Mouse (Mus musculus) embryonic fibroblast, embryonic 13.5 days (primary cell): ENCODE data around the gene 1810030O07Rik. TPM values are rescaled to one million over a fixed set of nuclear protein-coding genes. Genes with fewer than 3 reads are reported as not detected.
A peak's percentile ranks its signal among the peaks of the same experiment; 100 is the strongest.

Experiments
- H3K27ac ChIP-seq: 2 replicates; pipeline ENCODE4 v1.5.1; 2012; ENCODE audit warnings: low read length, control low read depth, inconsistent platforms; ENCODE audit not compliant: insufficient read depth
- H3K4me1 ChIP-seq: 2 replicates; pipeline ENCODE4 v1.6.1; 2011; ENCODE audit warnings: low read length; ENCODE audit not compliant: control insufficient read depth, insufficient read depth
- H3K4me3 ChIP-seq: 2 replicates; pipeline ENCODE4 v1.5.1; 2011; ENCODE audit warnings: mild to moderate bottlenecking, control low read depth, low read length; ENCODE audit not compliant: insufficient read depth
- CTCF ChIP-seq: IDR thresholded peaks from 2 replicates; pipeline ENCODE4 v1.5.1; 2011; ENCODE audit warnings: mild to moderate bottlenecking, control low read depth, low read length, moderate library complexity, borderline replicate concordance; ENCODE audit not compliant: insufficient read depth
- POLR2A ChIP-seq: IDR thresholded peaks from 2 replicates; pipeline ENCODE4 v1.6.1; 2011; ENCODE audit warnings: low read depth, mild to moderate bottlenecking, control low read depth, low read length, moderate library complexity
- polyA plus RNA-seq: library from polyadenylated mRNA; stranded (reverse); fragments of >200 nt; gene quantifications from 2 replicates; pipeline ENCODE4 v1.2.4, GENCODE M21; 2011; ENCODE audit warnings: low read depth; ENCODE audit not compliant: missing spikeins, insufficient read length

1810030O07Rik gene
- polyA plus RNA-seq: 26.6 and 27.5 TPM in 2 replicates

DNA sequence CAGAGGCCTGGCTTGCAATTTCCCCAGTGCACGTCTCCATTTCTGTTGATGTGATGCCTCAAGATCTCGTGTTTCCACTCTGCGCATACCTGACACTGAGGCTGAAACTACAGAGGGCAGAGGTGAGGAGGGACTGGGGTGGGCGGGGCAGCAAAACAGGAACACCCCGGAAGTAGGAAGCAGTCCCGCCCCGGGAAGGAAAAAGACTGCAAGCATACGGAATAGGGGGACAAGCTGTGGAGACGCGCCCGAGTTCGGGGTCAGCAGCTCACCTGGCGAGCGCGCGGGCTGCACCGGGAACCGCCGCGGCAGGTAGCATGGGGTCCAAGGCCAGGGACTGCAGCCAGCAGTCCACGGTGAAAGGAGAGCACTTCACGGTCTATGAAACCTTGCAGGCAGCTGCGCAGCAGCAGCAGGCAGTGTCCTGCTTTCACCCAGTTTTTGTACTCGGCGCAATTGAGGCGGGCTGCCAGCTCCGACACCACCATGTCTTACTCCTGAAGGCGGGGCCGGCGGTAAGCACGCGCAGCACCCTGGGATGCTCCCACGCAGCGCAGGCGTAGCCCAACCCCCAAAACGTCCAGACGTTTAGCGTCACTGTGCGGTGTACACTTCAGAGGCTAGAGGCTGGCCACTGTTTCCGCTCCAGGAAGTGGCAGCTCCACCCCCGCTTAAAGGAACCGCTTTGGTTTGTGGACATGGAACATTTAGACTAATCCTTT is at the start of gene 1810030O07Rik:
1810030O07Rik (minus strand) TSS at position 615 of the 722 bp plus-strand sequence.
- no peaks in the 10 kb centered on the region for H3K4me1 ChIP-seq
- H3K27ac ChIP-seq: peak within 1 kb of the TSS; percentile 71
- TF ChIP-seq CTCF: no peak
- peak; percentile 55 for TF ChIP-seq POLR2A
- H3K4me3 ChIP-seq: peak within 1 kb of the TSS; percentile 66

DNA sequence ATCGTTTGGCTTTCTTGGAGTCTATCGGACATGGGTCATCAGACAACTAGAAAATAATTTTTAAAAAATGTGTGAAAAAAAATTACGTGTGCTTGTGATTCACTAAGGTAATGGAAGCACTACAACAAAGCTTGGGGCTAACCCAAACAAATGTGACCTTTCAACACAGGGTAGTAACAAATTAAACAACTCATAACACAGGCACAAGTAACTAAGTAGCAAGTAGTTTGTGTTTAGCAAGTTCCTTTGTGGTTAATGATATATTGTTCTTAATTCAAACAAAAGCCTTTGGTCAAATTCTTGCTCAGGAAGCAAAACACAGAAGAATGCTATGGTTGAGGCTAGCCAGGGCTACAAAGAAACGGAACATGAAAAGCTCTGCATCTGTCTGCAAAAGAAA is 42.6 kb upstream of the 1810030O07Rik start:
- H3K27ac ChIP-seq: no peak overlapping the region
- H3K4me1 ChIP-seq: no peaks in the 10 kb centered on the region
- TF ChIP-seq POLR2A: no peak
- no peak for TF ChIP-seq CTCF
- H3K4me3 ChIP-seq: no peak overlapping the region

DNA sequence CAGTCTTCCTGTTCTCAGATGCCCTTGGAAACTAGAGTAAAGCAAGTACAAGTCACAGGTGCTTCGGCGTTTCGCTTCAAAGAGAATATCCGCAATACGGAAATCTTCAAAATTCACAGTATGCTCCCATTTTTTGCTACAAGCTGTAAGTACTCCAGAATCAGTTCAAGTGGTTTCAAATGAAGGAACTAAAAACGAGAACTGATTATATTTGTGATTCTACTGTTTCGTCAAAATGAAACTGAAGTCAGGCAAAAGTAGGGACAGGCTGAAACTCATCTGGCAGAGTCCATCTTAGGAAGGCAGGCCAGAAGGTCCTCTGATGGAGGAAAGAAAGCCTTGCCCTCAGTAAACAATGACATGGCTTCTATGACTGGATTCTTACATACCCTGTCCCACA is 40.3 kb upstream of the 1810030O07Rik start:
- Histone ChIP-seq H3K27ac (no peak overlapping the region), H3K4me3 (no peak overlapping the region), H3K4me1 (no peaks in the 10 kb centered on the region)
- TF ChIP-seq CTCF: no peak
- no peak for TF ChIP-seq POLR2A

DNA sequence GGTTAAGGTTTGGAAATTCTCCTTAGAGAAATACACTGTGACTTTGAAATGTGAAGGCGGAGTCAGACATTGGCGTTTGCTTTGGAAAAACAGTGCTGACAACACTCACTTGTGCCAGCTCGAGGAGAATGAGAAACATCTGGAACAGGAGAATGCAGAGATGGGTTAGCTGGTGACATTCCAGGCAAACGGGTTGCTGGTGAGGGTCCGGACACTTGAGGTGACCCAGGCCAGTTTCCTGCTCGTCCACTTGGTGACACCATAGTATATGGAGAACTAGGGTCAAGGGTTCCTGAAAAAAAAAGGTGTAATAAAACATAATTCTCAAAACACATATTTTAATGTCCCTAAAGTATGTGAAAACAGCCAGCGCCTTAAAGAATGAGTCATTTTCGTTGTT is 13.4 kb upstream of the 1810030O07Rik start:
- no peak overlapping the region for H3K4me3 ChIP-seq
- no peaks in the 10 kb centered on the region for H3K4me1 ChIP-seq
- no peak for TF ChIP-seq CTCF
- no peak for TF ChIP-seq POLR2A
- no peak overlapping the region for H3K27ac ChIP-seq

DNA sequence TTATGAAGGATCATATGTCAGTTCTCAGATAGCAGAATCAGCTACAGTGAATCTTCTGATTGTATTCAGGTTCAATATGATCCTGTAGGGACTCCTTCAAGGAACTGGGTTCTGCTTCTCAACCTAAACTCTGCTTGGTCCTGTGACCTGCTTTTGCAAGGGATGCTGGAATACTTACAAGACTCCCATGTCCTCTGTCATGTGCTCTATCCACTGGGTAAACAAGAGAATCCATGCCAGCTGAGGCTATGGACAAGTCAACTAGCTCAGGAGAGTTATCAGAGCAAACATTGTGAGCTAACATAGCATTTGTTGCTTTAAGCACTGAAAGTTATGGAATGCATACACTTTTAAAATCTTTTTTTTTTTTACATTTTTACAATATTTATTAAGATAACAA is 12.6 kb upstream of the 1810030O07Rik start:
- Histone ChIP-seq H3K27ac (no peak overlapping the region), H3K4me3 (no peak overlapping the region), H3K4me1 (no peaks in the 10 kb centered on the region)
- TF ChIP-seq POLR2A (no peak), CTCF (no peak)

DNA sequence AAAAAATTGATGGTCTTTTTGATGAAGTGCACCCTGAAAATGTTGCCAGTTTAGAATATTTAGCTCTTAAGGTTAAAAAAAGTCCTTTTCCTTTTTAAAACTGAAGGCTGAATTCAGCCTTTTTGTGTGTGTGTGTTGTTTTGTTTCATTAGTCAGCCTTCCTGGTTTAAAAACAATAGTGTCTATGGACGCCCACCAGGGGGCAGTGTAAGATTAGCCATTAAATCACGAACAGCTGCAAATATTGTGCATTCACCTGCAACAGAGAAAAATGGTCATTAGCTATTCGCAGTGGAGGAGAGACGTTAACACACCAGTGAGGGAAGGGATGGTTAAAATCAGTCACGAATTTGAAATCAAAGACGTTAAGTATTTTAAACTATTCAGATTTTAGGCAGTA is 3.9 kb upstream of the 1810030O07Rik start:
- Histone ChIP-seq H3K4me1 (no peaks in the 10 kb centered on the region), H3K4me3 (no peak overlapping the region), H3K27ac (no peak overlapping the region)
- TF ChIP-seq POLR2A (no peak), CTCF (no peak)

- no peak overlapping the region for H3K4me3 ChIP-seq
- H3K27ac ChIP-seq: no peak overlapping the region
- no peaks in the 10 kb centered on the region for H3K4me1 ChIP-seq
- TF ChIP-seq CTCF: no peak
- TF ChIP-seq POLR2A: no peak
These were observed 19.6 kb downstream of the 1810030O07Rik start for GRCm38 (mm10) chrX:12653879-12654278.

DNA sequence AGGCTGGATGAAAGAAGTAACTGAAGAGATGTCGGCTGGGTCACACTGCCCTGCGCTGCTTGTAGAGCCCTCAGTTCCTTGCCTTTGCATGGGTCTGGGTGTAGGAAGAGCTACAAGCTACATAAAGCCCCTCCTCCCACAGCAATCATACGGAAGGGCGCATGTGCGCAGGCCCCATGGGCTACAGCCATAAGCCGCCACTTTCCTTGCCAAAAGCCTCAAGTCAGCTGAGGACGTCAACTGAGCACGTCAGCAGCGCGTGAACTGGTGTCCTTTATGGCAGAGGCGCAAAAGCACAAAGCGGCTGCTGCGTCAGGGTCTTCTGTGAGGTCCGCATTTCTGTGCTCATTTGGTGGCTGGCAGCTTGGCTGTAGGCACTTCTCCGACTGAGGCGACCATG is 21.6 kb downstream of the 1810030O07Rik start:
- no peak overlapping the region for H3K4me3 ChIP-seq
- TF ChIP-seq POLR2A: no peak
- TF ChIP-seq CTCF: no peak
- H3K4me1 ChIP-seq: no peaks in the 10 kb centered on the region
- H3K27ac ChIP-seq: no peak overlapping the region

- H3K4me3 ChIP-seq: no peak overlapping the region
- no peaks in the 10 kb centered on the region for H3K4me1 ChIP-seq
- H3K27ac ChIP-seq: no peak overlapping the region
- TF ChIP-seq POLR2A (no peak), CTCF (no peak)
These were observed 27.8 kb downstream of the 1810030O07Rik start for GRCm38 (mm10) chrX:12645531-12646304.

- Histone ChIP-seq H3K4me3 (no peak overlapping the region), H3K4me1 (no peaks in the 10 kb centered on the region), H3K27ac (no peak overlapping the region)
- TF ChIP-seq CTCF (no peak), POLR2A (no peak)
These were observed 28.5 kb downstream of the 1810030O07Rik start for GRCm38 (mm10) chrX:12644976-12645375.
